ENCODE assay signal across 24 mouse cellular contexts in the genomic region with DNA sequence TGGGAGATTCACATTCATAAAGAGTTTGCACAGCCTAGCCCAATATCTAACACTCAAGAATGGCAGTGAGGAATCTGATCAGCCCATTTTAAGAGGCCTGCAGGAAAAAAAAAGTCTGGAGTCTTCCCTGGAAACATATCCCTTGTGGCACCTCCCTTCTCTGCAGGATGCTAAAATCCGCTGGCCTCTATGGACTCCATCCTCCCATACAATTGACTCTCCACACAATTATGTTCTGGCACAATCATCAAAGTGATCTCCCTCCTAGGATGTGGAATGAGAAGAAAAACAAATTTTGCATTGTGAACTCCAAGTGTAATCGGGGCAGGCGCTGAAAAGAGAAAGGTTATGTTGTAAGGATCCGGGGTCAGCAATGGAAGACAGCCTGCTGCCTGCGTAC.
"Had no signal": no experiment of that assay in that cellular context is flagged by ENCODE, and none has a peak within 500 bp of the region (broad histone marks: within the 10 kb centered on the region; RNA-seq: fewer than 3 reads in every experiment).

No protein-coding gene starts in this region.

- H3K9me3 ChIP-seq: heart, embryonic 13.5 days; heart, embryonic 15.5 days; hindbrain, embryonic 10.5 days; hindbrain, embryonic 12.5 days; intestine, embryonic 15.5 days; limb, embryonic 10.5 days; limb, embryonic 12.5 days had no signal

- H3K4me1 ChIP-seq: heart, embryonic 13.5 days; heart, embryonic 15.5 days; hindbrain, embryonic 10.5 days; hindbrain, embryonic 12.5 days; intestine, embryonic 15.5 days; limb, embryonic 10.5 days; limb, embryonic 12.5 days had no signal

- H3K4me3 ChIP-seq: gastrocnemius, adult 2 months; heart, embryonic 13.5 days; heart, embryonic 15.5 days; hindbrain, embryonic 10.5 days; hindbrain, embryonic 12.5 days; intestine, embryonic 15.5 days; layer of hippocampus, adult 2 months; left cerebral cortex, adult 2 months; limb, embryonic 10.5 days; limb, embryonic 12.5 days had no signal

- H3K9ac ChIP-seq: heart, embryonic 13.5 days; heart, embryonic 15.5 days; hindbrain, embryonic 12.5 days; hindbrain, embryonic 14.5 days; intestine, embryonic 15.5 days; limb, embryonic 12.5 days had no signal

- H3K27me3 ChIP-seq: heart, embryonic 13.5 days; heart, embryonic 15.5 days; hindbrain, embryonic 12.5 days; intestine, embryonic 15.5 days; limb, embryonic 12.5 days had no signal

- ATAC-seq: hindbrain, embryonic 16.5 days; inflammation-experienced regulatory T-cells, adult 6 months; intestine, embryonic 15.5 days; intestine, postnatal 0 days had no signal

- H3K36me3 ChIP-seq: heart, embryonic 13.5 days; heart, embryonic 15.5 days; hindbrain, embryonic 10.5 days; hindbrain, embryonic 12.5 days; intestine, embryonic 15.5 days; limb, embryonic 10.5 days; limb, embryonic 12.5 days had no signal

- H3K4me2 ChIP-seq: heart, embryonic 11.5 days; heart, embryonic 13.5 days; heart, embryonic 15.5 days; hindbrain, embryonic 12.5 days; hindbrain, embryonic 14.5 days; intestine, embryonic 15.5 days; limb, embryonic 12.5 days had no signal

- H3K27ac ChIP-seq: gastrocnemius, adult 2 months; heart, embryonic 13.5 days; heart, embryonic 15.5 days; hindbrain, embryonic 10.5 days; hindbrain, embryonic 12.5 days; hindbrain, embryonic 14.5 days; intestine, embryonic 15.5 days; layer of hippocampus, adult 2 months; left cerebral cortex, adult 2 months; limb, embryonic 10.5 days; limb, embryonic 12.5 days had no signal

- DNase-seq: gastrocnemius, adult 2 months; gastrocnemius, postnatal 10 days; gastrocnemius, postnatal 25 days; heart, adult 18-20 months; heart, postnatal 4 days; kidney, adult 18-20 months; kidney, postnatal 10 days; kidney, postnatal 25 days; kidney, postnatal 4 days; liver had no signal
